Mouse (Mus musculus) heart, embryonic 14.5 days (tissue): ENCODE measurements around the gene Aatk. TPM values are rescaled to one million over a fixed set of nuclear protein-coding genes. Genes with fewer than 3 reads are reported as not detected.

Experiments used
- ATAC-seq: fragments of 200-750 bp; cut with Nextera tagmentation; 2 replicates; pipeline ENCODE4 v1.8.0; 2017; ENCODE audit warnings: low read depth, moderate TSS enrichment; ENCODE audit not compliant: insufficient number of reproducible peaks, insufficient read depth, low FRiP score
- H3K27ac ChIP-seq, 2 experiments: fragments of 200-500 bp in 1 of 2; fragments of 300-500 bp in 1 of 2; sonication (generic) in 1 of 2; replicated peaks in 1 of 2; 2 replicates each; pipeline ENCODE4 v1.5.1; 2012 to 2014; ENCODE audit warnings: low read depth in 2 of 2, low read length in 2 of 2, control low read depth in 1 of 2, mild to moderate bottlenecking in 1 of 2, mixed read lengths in 1 of 2; ENCODE audit not compliant: control insufficient read depth in 1 of 2, insufficient read depth in 1 of 2
- H3K27me3 ChIP-seq: fragments of 300-500 bp; sonication (generic); 2 replicates; pipeline ENCODE4 v1.6.1; 2014; ENCODE audit warnings: mild to moderate bottlenecking, low read length, control low read depth; ENCODE audit not compliant: control insufficient read depth, insufficient read depth
- H3K36me3 ChIP-seq: fragments of 300-500 bp; sonication (generic); 2 replicates; pipeline ENCODE4 v1.6.1; 2014; ENCODE audit warnings: mild to moderate bottlenecking, control low read depth, low read length, mixed read lengths; ENCODE audit not compliant: control insufficient read depth, insufficient read depth
- H3K4me1 ChIP-seq, 2 experiments: fragments of 200-500 bp in 1 of 2; fragments of 300-500 bp in 1 of 2; sonication (generic) in 1 of 2; 2 replicates each; pipeline ENCODE4 v1.6.1; 2012 to 2014; ENCODE audit warnings: low read length in 2 of 2, control low read depth in 1 of 2, mixed read lengths in 1 of 2; ENCODE audit not compliant: control insufficient read depth in 2 of 2, insufficient read depth in 2 of 2
- H3K4me2 ChIP-seq: fragments of 300-500 bp; sonication (generic); 2 replicates; pipeline ENCODE4 v1.6.1; 2014; ENCODE audit warnings: mild to moderate bottlenecking, low read length
- H3K4me3 ChIP-seq, 2 experiments: fragments of 200-500 bp in 1 of 2; fragments of 300-500 bp in 1 of 2; sonication (generic) in 1 of 2; 2 replicates each; pipeline ENCODE4 v1.5.1; 2012 to 2014; ENCODE audit warnings: low read length in 2 of 2, mild to moderate bottlenecking in 2 of 2, control low read depth in 1 of 2, low read depth in 1 of 2, moderate library complexity in 1 of 2; ENCODE audit not compliant: control insufficient read depth in 1 of 2, insufficient read depth in 1 of 2
- H3K9ac ChIP-seq: fragments of 300-500 bp; sonication (generic); 2 replicates; pipeline ENCODE4 v1.6.1; 2014; ENCODE audit warnings: mild to moderate bottlenecking, low read length
- H3K9me3 ChIP-seq: fragments of 300-500 bp; sonication (generic); 2 replicates; pipeline ENCODE4 v1.6.1; 2016; ENCODE audit warnings: low read length, control low read depth; ENCODE audit not compliant: control insufficient read depth
- WGBS: fragments of 180-500 bp; shearing (Covaris S2); extraction: QIAGEN DNeasy Blood & Tissue Kit; methylation state at CpG from one replicate; pipeline ENCODE4 v1.1.7; 2014; 5-methylcytosine and 5-hydroxymethylcytosine counted together
- polyA plus RNA-seq: library from polyadenylated mRNA; unstranded; fragments of >200 nt; fragmentation: Nextera tagmentation; extraction: Ambion mirVana; gene quantifications from 2 replicates; pipeline ENCODE4 v1.2.1, GENCODE M21; 2014

Aatk gene
- polyA plus RNA-seq, 1 experiment from 2014 or later = 1.1 TPM

DNA sequence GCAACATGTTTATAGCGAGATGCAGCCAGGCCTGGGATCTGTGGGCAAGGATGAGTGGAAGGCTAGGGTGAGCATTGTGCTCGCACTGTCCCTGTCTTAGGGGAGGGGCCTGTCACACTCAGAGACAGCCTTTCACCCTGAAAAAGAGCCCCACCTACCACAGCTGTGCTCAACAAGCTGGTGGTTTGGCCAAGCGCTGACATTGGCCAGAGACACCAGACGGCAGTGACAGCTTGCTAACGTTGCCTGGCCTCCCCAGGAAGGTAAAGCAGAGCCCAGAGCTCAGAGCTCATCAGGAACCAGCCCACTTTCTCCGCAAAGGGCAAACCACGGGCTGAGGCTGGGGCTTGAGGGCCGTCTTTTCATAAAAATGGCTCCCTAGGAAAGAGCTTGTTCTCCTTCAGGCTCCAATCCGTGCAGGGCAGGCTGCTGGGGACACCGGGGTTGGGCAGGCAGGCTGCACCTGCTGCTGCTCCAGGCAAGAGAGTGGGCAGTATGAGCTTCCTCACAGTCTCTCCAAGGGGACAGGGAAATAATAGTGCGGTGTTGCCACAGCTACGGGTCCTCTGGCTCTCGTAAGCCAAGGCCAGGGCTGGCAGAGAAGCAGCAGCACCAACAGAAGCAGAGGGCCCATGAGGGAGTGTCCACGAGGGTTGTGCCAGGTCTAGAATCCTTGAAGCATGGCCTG, 4.3 kb upstream of the Aatk start:
- Histone ChIP-seq H3K4me2 (no peak overlapping the region), H3K9me3 (no peaks in the 10 kb centered on the region), H3K27ac (0 out of 4 replicates have a peak overlapping the region, but pooled peaks of 1 of the 2 experiments have one; percentile 4), H3K27me3 (peaks cover 30% of the 10 kb centered on the region), H3K9ac (peak overlapping the region; percentile 27; the same call in 1 of the 2 replicates), H3K36me3 (no peaks in the 10 kb centered on the region), H3K4me1 (peaks cover 19 to 32% of the 10 kb centered on the region in 2 experiments), H3K4me3 (no peak overlapping the region)
- 0 out of 2 replicates have a peak, but pooled peaks have one; percentile 36 for ATAC-seq
- WGBS = 36% methylated on average over 14 of the region's 14 CpGs

DNA sequence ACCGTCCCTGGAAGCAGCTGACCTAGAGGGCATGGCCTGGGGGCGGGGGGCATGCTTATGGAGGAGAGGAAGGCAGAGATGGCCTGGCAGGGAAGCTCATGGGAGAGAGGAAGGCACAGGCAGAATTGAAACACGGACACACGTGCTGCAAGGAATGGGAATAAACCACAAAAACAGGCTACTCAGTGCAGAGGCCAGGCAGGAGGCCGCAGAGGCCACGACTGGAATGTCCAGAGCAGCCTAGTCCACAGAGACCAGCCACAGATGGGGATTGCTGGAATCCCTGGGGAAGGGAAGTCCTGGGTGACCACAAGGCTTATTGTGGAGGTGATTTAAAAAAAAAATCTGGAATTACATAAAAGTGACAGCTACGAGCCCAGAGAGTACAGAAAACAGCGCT, 2.1 kb upstream of the Aatk start:
- Histone ChIP-seq H3K9me3 (no peaks in the 10 kb centered on the region), H3K27me3 (peaks cover 42% of the 10 kb centered on the region), H3K4me3 (no peak overlapping the region), H3K36me3 (no peaks in the 10 kb centered on the region), H3K4me2 (no peak overlapping the region), H3K4me1 (peaks cover 19 to 32% of the 10 kb centered on the region in 2 experiments), H3K9ac (no peak overlapping the region), H3K27ac (no peak overlapping the region)
- 87% methylated on average over 8 of the region's 8 CpGs for WGBS
- ATAC-seq = no peak

DNA sequence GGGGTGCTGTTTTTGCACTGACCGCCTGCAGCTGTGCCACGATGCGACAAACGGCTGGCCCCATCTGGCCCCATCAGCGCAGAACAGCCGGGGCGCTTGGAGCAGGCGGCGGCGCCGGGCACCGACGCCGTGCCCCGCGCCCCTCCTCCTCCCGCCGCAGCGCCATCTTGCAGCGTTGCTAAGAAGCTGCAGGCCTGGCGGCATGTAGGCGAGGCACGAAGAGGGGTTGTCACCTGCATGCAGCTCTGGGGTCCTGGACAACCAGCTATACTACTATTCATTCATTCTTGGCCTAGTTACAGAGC, 1.2 kb upstream of the Aatk start:
- H3K4me2 ChIP-seq = peak overlapping the region; percentile 96
- 5% methylated on average over 21 of the region's 23 CpGs for WGBS
- no peaks in the 10 kb centered on the region for H3K9me3 ChIP-seq
- peak overlapping the region in 1 of 2 experiments; percentile 4; a peak in 1 of 4 replicates for H3K4me3 ChIP-seq
- H3K9ac ChIP-seq = peak overlapping the region; percentile 8; the same call in 1 of the 2 replicates
- no peak overlapping the region for H3K27ac ChIP-seq
- H3K4me1 ChIP-seq = peaks cover 19 to 32% of the 10 kb centered on the region in 2 experiments
- peaks cover 42% of the 10 kb centered on the region for H3K27me3 ChIP-seq
- ATAC-seq = no peak
- no peaks in the 10 kb centered on the region for H3K36me3 ChIP-seq

DNA sequence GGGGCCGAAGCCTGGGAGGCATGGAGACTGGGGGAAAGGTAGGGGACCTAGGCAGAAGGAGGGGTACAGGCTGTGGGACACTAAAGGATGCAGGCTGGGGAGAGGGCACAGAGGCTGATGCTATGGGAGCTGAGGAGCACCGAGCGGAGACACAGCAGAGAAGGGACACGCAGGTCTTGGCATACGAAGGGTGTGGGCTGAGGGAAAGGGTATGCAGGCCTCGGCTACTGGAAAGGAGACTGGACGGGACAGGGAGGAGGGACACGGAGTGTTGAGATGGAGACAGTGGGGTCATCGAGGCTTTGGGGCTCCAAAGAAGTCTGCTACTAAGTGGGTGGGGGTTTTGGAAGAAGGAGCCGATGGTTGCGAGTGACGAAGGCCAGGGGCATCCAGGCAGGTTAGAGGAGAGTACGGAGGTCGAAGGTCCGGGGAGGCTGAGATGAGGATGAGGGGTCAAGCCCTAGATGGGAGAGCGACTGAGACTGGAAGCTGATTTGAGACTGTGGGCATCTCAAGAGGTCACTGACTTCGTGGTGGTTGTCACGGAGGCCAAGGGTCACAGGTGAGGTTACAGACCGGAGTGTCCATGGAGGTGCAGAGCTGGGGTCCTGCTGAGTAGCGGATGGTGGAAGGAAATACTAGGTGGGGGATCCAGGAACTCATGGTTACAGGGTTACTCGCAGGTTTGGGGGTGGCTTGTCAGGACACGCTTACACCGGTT, 724 bp upstream of the Aatk start:
- peaks cover 42% of the 10 kb centered on the region for H3K27me3 ChIP-seq
- peak overlapping the region; percentile 70; the same call in 1 of the 2 replicates for H3K9ac ChIP-seq
- 11% methylated on average over 23 of the region's 23 CpGs for WGBS
- peak overlapping the region; percentile 20 to 56 for H3K4me3 ChIP-seq
- no peaks in the 10 kb centered on the region for H3K36me3 ChIP-seq
- H3K9me3 ChIP-seq = no peaks in the 10 kb centered on the region
- no peak for ATAC-seq
- H3K27ac ChIP-seq = no peak overlapping the region
- H3K4me2 ChIP-seq = peak overlapping the region; percentile 96
- H3K4me1 ChIP-seq = peaks cover 19 to 28% of the 10 kb centered on the region in 2 experiments

DNA sequence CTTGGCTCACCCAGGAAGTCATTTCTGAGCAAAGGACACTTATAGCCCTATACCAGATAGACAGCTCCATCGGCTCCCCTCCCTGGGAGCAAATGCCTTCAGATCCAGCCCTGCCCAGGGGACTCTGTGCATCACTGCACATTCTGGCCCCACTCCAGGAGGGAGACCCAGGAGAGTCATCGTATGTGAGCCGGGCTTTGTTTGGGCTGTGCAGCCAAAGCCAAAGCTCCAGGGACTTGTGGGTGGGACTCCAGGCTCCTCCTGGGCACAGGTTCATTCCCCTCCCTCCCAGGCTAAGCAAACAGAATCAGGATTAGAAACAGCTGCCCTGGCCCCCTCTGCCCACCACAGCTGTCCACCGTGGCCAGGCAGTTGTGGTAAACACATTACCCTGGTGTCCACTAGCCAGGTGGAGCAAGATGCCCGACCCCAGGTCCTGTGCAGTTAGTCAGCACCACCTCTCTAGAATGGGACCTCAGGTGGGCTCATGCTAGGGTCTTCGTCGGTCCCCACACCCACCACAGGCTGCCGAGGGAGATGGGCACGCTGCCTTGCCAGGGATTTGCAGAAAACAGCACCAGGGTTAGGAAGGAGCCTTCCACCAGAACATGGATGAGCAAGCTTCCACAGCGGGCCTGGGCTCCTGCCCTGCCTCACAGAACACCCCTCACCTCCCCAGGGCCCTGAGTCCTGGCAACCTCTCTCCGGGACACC, 971 bp downstream of the Aatk start:
- 60% methylated on average over 11 of the region's 11 CpGs for WGBS
- peaks cover 13 to 26% of the 10 kb centered on the region in 2 experiments for H3K4me1 ChIP-seq

DNA sequence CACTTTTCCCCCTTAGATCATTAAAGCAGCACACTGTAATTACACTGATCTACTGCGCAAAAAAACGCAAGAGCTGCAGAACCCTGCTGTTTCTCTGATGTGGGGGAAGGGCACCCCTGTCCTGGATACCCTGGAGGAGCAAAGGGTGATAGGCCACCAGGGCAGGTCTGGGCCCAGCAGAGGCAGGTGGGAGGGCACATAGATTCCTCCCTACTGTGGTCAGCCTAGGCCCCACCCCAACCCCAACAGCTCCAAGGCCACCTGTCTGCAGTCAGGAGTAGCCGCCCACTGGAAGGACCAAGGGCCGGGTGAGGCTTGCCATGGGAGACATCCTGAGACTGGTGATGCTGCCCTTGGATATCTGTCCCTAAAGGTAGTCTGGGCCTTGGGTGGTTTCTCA, 1.6 kb downstream of the Aatk start:
- H3K27ac ChIP-seq = no peak overlapping the region
- WGBS = 69% methylated on average over 4 of the region's 4 CpGs

More for the DNA sequence above, 971 bp downstream of the Aatk start:
- Histone ChIP-seq H3K9me3 (no peaks in the 10 kb centered on the region), H3K27ac (no peak overlapping the region), H3K36me3 (no peaks in the 10 kb centered on the region), H3K4me2 (peak overlapping the region; percentile 96), H3K4me3 (peak overlapping the region in 1 of 2 experiments; percentile 56; a peak in 1 of 4 replicates), H3K27me3 (peaks cover 42% of the 10 kb centered on the region), H3K9ac (no peak overlapping the region)
- ATAC-seq = no peak

DNA sequence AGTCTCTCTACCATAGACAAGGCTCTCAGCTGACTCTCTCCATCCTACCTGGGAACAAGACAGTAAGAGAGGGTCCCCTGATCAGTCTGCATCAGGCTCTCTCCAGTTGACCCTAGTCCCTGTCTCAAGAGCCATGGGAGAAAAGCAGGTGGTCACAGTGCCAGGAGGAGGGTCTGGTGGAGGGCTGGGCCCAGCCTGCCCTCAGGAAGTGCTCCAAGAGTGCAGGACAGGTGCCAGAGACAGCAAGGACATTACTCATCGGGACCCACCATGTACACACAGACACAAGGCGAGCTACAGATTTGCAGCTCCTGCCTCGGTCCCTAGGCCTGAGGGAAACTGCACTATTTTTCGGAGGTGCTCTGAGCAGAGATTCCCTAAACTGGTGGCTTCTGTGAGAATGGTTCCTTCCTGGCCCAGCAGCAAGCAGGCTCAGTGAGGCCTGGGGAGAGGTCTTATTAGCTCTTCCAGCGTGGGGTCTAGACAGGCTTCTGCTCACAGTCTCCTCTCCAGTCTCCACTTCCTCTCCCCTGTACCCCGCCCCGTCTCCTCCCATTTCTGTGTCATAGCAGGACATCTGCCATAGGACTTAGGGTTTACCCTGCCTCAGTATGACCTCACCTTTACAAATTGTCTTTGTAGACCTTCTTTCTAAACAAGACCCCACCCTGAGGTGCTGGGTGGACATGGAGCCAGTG, 4.7 kb downstream of the Aatk start:
- 67% methylated on average over 7 of the region's 7 CpGs for WGBS
- Histone ChIP-seq H3K9me3 (no peaks in the 10 kb centered on the region), H3K27ac (peak overlapping the region; percentile 50 to 71; a peak in 3 of 4 replicates), H3K9ac (no peak overlapping the region; the same call in 1 of the 2 replicates), H3K36me3 (no peaks in the 10 kb centered on the region), H3K4me3 (no peak overlapping the region), H3K4me1 (peaks cover 22 to 34% of the 10 kb centered on the region in 2 experiments), H3K4me2 (no peak overlapping the region), H3K27me3 (peaks cover 22% of the 10 kb centered on the region)
- no peak for ATAC-seq

More for the DNA sequence above, 1.6 kb downstream of the Aatk start:
- Histone ChIP-seq H3K4me2 (no peak overlapping the region), H3K9me3 (no peaks in the 10 kb centered on the region), H3K9ac (no peak overlapping the region), H3K4me3 (no peak overlapping the region), H3K36me3 (no peaks in the 10 kb centered on the region), H3K4me1 (peaks cover 16 to 27% of the 10 kb centered on the region in 2 experiments; a peak in 3 of 4 replicates), H3K27me3 (peaks cover 42% of the 10 kb centered on the region)
- no peak for ATAC-seq
